Mouse (Mus musculus) 3T3-L1 (cell line): ENCODE results near the gene Vps4a.
"Not testable (repeated sequence)": the region's sequence is repeated elsewhere in the genome, so short reads cannot be mapped to it uniquely, and the experiment has no call there.

Source experiments
- DNase-seq: peaks from one replicate; pipeline ENCODE4 v3.0.0-alpha.2; 2015; ENCODE audit warnings: low read depth, low spot score

Vps4a gene

GRCm38 (mm10) chr8:107030650-107031576 lies at the start of gene Vps4a:
TSS of gene Vps4a (plus strand) at chr8:107031222.
- peak; percentile 91 for DNase-seq

DNA sequence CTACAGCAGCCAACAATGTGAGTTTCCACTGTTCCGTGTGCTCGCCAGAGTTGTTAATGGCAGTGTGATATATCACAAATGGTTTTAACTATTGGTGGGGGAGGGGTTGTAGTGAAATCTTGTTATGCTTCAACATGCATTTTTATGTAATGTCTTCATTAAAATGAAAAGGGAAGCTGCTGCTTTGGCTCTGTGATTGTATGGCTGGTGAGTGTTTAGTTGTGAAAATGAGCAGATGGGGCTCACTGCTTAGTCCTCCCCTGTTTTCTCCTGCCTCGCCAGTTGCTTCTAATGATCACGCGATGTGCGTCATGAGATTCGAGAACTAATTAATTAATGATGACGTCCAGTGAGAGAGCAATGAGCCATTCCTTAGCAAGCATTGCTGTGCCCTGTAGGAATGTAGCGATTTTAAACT lies 45.6 kb upstream of the Vps4a start:
- no peak for DNase-seq

DNA sequence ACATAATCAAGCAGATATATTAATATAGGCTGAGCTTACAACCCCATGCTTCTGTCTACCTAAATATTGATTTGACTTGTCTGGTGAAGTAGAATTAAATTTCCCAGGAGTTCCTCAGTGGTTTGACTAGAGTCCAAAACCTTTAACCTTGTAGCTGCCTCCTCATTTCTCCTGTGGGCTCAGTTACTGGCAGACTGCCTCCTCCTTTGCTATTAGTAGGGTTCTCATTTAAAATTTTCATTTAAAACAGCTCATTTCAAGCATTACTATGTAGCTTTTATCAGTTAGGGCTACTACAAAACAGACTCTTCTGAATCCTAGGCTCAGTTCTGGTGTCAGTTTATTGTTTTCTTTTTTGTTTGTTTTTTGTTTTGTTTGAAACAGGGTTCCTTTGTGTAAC lies 45.1 kb upstream of the Vps4a start:
- peak; percentile 29 for DNase-seq

- no peak for DNase-seq
Measured at GRCm38 (mm10) chr8:106987557-106987956, 43.5 kb upstream of the Vps4a start.

DNA sequence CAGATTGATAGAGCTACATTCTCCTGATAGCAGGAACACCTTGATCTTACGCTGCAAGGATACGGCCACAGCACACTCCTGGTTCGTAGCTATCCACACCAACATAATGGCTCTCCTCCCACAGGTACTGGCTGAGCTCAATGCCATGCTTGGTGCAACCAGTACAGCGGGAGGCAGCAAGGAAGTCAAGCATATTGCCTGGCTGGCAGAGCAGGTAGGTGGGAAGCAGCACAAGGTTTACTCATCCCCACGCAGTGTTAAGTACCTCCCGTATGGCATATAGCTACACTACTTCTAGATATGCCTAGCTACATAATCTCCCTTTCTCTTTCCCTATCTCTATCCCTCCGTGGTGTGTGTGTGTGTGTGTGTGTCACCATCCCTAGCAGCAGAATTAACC lies 39.6 kb upstream of the Vps4a start:
- no peak for DNase-seq

- peak; percentile 39 for DNase-seq
Measured at GRCm38 (mm10) chr8:106996339-106996738, 34.7 kb upstream of the Vps4a start.

- no peak for DNase-seq
Measured at GRCm38 (mm10) chr8:106997416-106997815, 33.6 kb upstream of the Vps4a start.

DNA sequence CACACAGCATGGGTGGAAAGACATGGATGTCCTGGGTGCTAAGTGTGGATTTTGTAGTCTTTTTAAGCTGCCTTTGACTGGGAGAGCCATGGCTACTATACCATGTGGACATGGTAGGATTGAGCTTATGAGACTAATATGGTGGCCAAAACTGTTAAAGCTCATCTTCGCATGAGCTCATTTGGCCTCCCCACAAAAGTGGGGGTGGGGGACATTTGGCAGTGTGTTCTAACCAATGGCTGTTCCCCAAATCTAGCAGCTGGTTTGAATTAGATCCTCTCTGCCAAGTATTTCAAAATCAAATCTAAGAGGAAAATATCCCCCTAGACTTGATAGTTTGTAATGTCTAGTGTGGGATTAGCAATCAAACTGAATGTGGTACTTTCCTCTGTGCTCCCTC lies 32.0 kb upstream of the Vps4a start:
- peak; percentile 73 for DNase-seq

DNA sequence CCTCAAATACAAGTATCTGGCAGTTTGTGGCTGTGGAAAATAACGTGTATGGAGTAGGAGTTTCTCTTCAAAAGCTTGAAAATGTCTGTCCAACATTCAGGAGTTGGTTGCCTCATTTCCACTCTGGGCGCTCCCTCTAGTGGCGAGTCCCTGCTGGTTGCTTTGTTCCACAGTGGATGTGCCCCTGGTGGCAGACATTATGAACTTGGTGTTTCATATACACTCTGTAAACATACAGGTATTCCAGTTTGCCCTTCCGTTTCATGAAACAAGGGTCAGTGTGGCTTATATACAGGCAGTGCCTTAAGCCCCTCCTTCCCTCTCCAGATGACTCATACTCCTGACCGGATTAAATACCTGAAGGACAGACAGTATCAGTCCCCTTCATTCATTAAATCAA lies 28.5 kb upstream of the Vps4a start:
- peak; percentile 95 for DNase-seq

- no peak for DNase-seq
Measured at GRCm38 (mm10) chr8:107007795-107008194, 23.2 kb upstream of the Vps4a start.

DNA sequence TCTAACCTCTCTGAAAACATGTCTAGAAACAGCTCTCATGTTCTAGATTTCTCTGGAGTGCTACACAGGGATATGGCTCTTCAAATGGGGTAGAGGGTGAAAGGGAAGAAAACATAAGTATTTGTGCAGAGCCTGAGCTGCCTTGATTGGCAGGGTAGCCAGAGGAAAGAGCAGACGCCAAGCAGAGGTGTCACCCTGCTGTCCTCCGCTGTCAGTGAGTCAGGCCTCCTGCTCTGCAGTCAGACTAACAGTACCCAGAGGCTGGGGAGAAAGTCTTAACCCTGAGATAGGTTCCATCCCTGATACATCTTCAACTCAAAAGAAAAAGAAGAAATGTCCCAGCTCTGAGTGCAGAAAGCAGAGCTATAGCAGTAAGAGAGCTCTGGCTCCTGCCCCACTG lies 18.4 kb upstream of the Vps4a start:
- no peak for DNase-seq

DNA sequence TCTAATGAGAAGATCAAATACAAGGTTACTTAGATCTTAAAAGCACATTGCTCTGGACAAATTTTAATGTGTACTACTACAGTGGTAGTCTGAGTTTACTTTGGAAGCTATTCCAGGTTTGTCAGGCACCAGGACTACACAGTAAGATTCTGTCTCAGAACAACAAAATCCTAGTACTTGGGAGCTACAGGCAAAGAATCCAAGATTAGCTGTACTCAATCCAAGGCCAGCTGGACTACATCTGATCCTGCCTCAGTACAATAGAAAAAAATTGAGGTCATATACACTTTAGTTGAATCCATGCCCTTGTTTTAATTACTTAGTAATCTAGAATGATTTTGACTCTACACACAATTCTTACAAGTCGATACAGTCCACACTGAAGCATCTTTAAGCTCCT lies 16.1 kb upstream of the Vps4a start:
- no peak for DNase-seq

GRCm38 (mm10) chr8:107023479-107023878 lies 7.5 kb upstream of the Vps4a start:
- peak; percentile 52 for DNase-seq

- peak; percentile 80 for DNase-seq
Measured at GRCm38 (mm10) chr8:107029310-107029709, 1.7 kb upstream of the Vps4a start.

GRCm38 (mm10) chr8:107030058-107030457 lies 964 bp upstream of the Vps4a start:
- no peak for DNase-seq

DNA sequence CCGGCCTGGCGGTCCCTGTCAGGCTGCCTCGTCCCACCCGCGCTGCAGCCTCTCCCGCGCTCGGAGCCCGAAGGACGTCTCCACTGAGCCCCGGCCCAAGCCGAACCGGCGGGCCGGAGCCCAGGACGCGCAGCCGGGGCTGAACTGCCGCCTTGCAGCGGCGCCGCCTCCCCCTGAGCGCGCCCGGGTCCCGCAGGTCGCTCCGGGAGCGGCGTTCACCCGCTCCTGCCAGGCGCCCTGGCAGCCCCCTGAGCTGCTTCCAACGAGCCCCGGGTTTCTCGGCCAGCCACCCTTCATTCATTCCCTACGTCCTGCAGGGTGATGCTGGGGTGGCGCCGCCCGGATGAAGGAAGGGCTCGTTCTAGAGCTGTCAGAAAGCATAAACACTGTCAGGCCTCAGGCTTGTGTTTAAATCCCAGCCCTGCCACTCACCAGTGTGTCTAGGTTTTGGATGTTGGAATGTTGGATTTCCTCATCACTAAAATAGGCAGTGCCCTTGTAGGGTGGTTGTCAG lies 612 bp downstream of the Vps4a start:
- DNase-seq: peak; percentile 46

DNA sequence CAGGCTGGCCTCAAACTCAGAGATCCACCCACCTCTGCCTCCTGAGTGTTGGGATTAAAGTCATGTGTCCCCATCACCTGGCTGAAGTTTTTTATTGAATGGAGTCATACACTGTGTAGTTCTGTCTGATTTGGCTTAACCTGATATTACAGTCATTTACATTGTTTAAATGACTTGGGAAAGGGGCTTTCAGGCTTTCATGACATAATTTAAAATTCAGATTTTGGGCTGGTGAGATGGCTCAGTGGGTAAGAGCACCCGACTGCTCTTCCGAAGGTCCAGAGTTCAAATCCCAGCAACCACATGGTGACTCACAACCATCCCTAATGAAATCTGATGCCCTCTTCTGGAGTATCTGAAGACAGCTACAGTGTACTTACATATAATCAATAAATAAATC lies 2.6 kb downstream of the Vps4a start:
- DNase-seq: not testable (repeated sequence)

GRCm38 (mm10) chr8:107035641-107036040 lies 4.6 kb downstream of the Vps4a start:
- no peak for DNase-seq

GRCm38 (mm10) chr8:107036626-107037025 lies 5.6 kb downstream of the Vps4a start:
- DNase-seq: no peak

DNA sequence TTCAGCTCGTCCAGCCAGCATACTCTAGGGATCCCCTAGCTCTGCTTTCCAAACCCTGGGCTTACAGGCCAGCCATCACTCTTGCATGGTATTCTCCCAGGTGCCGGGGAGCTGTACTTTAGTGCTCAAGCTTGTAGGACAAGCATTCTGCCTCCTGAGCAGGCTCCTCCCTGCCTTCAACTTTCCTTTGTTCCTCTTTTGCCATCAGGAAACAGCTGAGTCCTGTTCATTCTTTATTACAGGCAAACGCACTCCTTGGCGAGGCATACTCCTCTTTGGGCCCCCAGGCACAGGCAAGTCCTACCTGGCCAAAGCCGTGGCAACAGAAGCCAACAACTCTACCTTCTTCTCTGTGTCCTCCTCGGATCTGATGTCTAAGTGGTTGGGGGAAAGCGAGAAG lies 9.6 kb downstream of the Vps4a start:
- no peak for DNase-seq

GRCm38 (mm10) chr8:107045478-107045877 lies 14.5 kb downstream of the Vps4a start:
- no peak for DNase-seq

DNA sequence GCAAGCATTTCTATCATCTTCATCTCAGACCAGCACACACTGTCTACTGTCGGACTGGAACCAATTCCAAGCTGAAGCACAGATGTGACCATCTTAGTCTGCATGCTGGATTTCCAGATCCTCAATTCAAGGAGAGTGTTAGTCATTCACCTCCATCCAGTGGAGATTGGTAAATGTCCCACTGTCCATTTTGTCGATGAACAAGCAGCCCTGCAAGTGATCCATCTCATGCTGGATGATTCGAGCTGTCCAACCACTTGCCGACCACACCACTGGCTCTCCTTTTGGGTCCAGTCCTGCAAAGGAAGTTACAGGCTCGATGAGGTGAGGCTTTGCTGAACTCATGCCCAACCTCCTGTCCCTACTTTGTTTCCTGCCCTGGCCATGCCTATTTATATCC lies 16.0 kb downstream of the Vps4a start:
- DNase-seq: peak; percentile 31
